Mouse (Mus musculus) v-Abl transformed pro-B cells (cell line): ENCODE data around the gene Sgpp1.
"Not testable (repeated sequence)": the region's sequence is repeated elsewhere in the genome, so short reads cannot be mapped to it uniquely, and the experiment has no call there.

Experiments
- in situ Hi-C, 2 experiments: fragments of 400-800 bp; cut with MboI; formaldehyde crosslinking; loops; one replicate each; pipeline ENCODE4 v1.15.1; 2025; ENCODE audit not compliant: unreplicated experiment in 2 of 2

Sgpp1 gene

DNA sequence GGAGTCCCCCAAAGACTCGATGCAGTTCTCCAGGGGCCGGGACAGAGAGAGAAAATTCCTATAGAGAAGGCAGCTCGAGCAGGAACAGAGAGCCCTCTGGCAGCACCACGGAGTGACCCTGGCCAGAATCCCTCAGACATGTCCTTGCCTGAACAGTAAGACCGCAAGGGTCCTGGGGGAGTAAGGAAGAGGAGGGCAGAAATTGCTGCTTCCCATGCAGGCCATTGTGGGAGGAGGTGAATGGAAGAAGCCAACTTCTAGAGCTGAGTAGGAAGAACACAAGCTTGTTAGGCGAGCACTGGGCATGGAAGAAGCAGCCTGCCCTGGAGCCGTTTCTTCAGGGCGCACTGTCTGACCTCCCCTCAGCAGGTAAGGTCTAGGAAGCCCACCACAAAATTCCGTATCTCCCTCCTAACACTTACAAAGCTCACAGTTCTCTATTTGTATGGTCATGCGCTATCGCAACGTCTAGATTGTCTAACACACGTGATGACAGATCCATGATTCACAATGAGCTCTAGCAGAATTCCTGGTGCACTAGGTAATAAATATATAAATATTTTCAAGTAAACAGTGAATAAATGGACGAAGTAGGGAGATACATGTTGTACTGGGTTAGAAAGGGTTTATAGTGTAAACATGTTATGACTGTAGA, 33.3 kb downstream of the Sgpp1 start:
- in situ Hi-C loops, result no loop called here

DNA sequence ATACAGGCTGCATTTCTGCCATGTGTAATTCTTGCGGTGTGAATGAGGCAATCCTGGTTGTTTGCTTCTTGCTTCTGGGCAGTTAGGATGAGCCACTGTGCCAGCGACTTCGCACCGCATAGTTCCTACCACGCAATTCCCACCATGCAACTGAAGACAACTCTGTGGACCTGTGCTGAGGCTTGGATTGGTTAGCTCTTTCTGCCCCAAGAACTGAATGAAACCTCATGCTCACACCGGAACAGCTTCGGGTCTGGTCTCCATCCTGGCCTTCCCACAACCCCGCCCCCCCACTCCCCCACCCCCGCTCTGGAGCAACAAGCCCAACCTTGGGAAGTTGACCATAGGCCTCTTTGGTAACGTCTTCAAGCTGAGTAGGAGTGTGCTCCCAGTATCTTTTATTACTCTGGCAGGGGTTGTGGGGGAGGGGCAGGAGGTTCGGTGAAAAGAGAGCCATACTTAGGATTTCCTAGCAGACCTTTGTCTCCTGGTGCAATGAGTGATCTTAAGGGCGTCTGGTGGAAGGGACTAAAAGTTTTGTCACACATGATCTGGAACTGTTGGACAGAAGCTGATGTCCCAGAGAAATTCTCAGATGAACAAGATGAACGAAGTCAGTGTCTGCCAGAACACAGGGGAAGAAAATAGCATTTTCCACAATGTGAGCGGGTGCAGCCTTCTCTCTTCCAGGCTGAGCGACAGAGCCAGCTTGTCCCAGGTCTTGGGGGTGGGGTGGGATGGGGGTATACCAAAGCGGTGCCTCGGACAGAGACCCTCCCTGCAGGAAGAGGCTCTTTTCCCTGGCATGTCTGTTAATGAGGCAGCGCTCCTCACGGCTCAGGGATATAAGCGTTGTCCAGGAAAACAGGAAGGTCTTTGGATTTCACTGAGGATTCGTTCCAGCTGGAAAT, 34.1 kb downstream of the Sgpp1 start:
- in situ Hi-C loops, result no loop called here

DNA sequence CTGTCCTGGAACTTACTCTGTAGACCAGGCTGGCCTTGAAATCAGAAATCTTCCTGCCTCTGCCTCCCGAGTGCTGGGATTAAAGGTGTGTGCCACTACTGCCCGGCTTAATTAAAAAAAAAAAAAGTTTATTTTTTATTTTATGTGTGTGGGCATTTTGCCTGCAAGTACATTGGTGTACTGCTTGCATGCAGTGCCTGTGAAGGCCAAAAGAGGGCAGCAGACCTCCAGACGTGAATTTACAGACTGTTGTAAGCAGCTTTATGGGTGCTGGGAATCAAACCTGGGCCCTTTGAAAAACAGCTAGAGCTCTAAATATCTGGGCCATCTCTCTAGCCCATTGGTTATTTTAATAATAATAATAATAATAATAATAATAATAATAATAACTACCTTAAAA, 36.8 kb downstream of the Sgpp1 start:
- in situ Hi-C loops, result no loop called here

DNA sequence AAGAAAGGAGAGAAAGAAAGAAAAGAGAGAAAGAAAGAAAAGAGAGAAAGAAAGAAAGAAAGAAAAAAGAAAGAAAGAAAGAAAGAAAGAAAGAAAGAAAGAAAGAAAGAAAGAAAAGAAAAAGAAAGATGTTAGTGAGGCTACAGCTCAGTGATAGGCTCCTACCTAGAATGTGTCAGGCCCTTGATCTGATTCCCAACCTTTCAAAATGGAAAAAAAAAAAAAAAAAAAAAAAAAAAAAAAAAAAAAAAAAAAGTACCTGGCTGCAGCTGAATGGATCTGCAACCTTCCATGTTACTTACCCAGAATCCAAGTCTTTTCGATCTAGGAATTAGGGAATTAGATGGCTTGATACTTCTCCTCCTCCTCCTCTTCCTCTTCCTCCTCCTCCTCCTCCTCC, 39.7 kb downstream of the Sgpp1 start:
- in situ Hi-C loops, result not testable (repeated sequence)

DNA sequence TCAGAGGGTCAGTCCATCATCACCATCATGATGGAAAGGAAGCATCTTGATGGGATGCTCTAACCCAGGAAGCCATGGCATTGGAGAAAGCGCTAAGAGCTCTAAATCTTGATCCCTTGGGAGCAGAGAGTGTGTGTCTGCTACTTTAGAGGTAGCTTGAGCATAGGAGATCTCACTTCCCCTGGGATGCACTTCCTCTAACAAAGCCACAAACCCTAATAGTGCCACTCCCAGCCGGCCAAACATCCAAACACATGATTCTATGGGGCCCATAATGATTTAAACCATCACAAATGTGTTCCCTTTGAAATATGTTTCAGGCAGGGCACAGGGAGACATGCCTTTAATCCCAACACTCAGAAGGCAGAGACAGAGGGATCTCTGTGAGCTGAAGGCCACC, 46.5 kb downstream of the Sgpp1 start:
- in situ Hi-C loops, result no loop called here

DNA sequence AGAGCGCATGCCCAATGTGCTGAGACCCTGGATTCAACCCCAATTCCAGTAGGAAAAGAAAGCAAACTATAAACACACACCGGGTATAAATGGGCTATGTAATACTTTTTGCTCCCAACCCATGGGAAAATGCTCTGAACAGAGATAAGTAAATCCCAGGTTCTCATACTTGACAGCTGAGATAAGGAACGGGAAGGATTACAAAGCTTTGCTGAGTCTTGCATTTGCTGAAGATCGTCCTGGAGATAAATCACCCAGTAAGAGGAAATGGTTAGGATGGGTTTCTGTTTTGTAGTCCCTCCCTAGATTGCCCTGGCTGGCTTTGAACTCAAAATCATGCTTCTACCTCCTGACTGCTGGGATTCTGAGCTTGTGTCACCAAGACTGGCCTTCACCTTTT, 48.2 kb downstream of the Sgpp1 start:
- in situ Hi-C loops, result no loop called here

DNA sequence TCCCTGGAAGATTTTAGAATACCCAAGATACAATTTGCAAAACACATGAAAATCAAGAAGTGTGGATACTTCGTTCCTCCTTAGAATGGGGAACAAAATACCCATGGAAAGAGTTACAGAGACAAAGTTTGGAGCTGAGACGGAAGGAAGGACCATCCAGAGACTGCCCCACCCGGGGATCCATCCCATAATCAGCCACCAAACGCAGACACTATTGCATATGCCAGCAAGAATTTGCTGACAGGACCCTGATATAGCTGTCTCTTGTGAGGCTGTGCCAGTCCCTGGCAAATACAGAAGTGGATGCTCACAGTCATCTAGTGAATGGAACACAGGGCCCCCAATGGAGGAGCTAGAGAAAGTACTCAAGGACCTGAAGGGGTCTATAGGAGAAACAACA, 51.5 kb downstream of the Sgpp1 start:
- in situ Hi-C loops, result not testable (repeated sequence)

DNA sequence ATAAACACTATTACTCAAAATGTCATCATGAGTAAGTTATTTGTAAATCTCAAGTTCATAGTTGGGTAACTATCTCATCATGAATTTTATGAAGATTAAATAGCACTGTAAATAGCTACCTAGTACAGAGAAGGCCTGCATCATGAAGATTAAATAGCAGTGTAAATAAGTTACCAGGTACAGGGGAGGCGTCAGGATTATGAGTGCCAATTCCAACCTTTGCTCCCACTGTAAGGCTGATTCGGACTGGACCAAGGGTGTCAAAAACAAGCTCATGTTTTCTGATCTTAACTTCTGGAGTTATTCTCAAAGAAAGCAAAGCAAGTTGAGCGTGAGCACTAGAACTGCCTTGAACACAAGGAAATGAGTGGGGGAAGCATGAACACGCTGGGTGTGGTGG, 51.9 kb downstream of the Sgpp1 start:
- in situ Hi-C loops, result no loop called here

DNA sequence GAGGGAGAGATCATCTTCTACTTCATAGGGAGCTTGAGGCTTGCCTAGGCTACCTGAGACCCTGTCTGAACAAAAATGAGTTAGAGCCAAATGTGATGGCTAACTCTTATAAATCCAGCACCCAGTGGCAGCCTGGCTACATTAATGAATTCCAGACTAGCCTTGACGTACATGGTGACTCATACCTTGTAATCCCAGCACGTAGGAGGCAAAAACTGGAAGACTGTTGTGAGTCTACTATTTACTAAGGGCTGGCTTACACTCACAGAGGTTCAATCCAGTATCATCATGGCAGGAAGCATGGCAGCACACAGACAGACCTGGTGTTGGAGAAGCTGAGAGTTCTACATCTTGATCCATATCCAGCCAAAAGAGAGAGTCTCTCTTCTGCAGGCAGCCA, 52.7 kb downstream of the Sgpp1 start:
- in situ Hi-C loops, result no loop called here

DNA sequence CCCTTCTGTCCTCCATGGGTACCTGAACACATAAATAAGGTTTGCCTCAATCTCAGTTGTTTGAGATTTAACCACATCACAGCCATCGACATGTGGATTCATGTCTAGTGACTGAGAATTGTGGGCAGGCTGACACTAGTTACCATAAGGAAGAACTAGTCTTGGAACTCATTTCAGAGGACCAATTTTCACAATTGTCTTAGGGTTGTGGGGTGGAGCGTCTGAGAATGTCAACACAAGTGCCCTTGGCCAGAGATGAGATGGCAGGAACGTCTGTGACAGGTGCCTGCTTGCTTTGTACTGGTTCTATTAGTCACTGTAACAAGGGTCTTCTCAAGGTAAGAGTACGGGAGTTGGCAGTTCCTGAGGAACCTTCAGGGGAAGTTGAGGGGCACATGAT, 54.4 kb downstream of the Sgpp1 start:
- in situ Hi-C loops, result no loop called here

DNA sequence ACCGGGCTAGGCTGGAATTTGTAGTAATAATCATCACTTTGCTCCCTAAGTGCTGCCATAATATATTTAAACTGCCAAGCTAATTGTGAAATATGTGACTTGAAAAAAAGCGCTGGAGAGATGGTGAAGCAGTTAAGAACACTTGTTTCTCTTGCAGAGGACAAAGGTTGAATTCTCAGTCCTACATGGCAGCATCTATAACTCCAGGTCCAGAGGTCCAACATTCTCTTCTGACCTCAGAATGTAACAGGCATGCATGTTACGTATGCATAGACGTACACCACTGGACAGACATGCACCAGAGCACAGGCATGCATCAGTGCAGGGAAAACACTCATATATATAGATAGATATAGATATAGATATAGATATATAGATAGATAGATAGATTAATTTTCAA, 57.1 kb downstream of the Sgpp1 start:
- in situ Hi-C loops, result loop anchor here in 1 of 2 experiments (5.0 kb wide), 1 partner anchor 94 kb away; no protein-coding TSS in a partner anchor

DNA sequence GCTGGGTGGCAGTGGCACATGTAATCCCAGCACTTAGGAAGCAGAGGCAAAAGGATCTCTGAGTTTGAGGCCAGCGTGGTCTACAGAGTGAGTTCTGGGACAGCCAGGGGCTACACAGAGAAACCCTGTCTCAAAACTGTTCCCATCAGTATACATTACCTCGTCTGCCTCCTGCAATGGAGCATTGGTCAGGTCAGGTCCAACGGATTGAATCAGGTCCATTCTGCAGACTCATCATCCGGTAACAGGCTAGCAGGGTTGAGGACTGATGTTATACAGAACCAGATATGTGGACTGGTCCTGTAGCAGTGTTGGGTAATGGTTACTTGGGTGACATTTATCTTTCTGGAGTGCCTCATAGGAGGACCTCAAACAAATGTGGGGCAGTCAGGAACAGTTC, 62.9 kb downstream of the Sgpp1 start:
- in situ Hi-C loops, result loop anchor here (5.0 kb wide), 1 partner anchor 50 kb away; no protein-coding TSS in a partner anchor

DNA sequence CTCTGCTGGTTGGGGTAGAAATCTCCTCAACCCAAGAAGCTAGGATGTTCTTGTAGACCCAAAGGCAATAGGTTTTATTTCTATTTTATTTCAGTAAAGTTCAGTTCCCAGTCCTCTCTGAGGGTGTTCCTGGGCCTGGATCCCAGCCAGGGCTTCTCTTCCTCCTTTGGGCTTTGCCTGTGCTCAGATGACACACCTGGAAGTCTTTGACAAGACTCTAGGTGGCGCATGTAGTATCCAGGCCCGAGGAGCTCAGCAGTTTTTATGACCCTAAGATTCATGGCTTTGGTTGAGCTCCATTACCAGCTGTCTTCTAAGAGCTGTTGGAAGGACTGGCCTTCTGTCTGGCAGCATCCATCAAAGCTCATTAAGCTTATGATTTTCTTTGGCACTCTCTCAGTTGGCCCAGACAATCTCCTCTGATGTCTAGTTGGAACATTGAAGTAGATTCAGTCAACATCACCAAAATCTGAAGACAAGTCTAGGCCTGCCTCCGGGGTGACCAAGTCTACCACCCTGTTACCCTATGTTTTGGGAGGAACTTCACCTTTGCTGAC, 63.7 kb downstream of the Sgpp1 start:
- in situ Hi-C loops, result loop anchor here (5.0 kb wide), 1 partner anchor 50 kb away; no protein-coding TSS in a partner anchor

DNA sequence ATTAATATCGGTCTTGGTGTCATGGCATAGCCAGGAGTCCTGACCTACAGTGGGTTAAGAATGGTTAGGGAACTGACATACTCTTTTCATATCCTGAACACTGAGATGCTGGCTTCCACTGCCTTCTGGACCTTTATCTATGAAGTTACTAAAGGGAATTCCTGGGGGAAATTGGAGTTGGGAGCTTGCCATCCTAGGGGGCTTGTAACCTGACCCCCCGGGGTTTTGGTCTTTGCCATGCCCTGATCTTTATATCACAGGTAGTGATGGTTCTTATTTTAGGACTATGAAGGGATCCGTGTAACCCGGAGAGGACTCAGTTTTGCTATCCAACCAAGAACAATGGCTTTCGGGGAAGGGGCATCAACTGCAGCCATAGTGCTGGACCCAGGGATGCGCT, 64.9 kb downstream of the Sgpp1 start:
- in situ Hi-C loops, result loop anchor here (5.0 kb wide), 1 partner anchor 52 kb away; no protein-coding TSS in a partner anchor

DNA sequence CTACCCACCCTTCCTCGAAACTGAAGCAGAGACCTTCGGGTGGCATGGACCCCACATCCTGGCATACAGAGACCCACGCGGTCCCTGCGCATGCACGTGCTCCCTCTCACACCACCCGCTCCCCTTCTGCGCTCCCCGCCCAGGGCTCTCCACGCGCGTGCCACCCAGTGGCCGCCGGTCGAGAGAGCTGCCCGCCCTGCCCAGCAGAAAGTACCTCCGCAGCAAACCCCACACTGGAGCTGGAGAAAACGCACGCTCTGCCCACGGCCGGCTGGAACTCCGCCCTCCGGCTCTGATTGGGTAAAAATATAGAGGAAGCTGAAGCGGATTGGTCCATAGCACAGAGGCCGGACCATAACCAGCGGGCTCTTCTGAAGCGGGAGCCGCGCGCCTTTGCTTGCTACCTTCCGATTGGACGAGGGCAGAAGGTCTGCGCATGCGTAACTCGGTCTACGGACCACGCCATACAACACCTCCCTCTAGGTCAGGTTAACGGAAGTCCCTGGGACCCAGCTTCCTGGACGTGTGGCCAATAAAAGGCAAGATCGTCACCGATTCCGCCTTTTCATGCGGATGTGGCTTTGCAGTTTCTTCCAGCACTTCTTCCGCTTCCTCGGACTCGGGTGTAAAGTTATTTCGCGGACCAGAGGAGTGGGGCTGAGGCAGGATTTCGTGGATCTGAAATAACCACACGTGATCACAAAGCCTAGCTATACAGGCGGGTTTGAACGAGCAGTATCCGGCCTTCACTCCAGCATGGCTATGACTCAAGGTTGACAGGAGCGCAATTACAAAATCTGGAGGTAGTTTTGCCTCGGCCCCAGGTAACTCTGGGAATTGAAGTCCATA, 66.0 kb downstream of the Sgpp1 start, which contains the start of gene Wdr89:
Gene Wdr89, minus strand, starts transcription at position 280 of the 849 bp plus-strand sequence.
- in situ Hi-C loops, result loop anchor here (5.0 to 10.0 kb wide), 3 partner anchors 53 to 387 kb away; no protein-coding TSS in a partner anchor

DNA sequence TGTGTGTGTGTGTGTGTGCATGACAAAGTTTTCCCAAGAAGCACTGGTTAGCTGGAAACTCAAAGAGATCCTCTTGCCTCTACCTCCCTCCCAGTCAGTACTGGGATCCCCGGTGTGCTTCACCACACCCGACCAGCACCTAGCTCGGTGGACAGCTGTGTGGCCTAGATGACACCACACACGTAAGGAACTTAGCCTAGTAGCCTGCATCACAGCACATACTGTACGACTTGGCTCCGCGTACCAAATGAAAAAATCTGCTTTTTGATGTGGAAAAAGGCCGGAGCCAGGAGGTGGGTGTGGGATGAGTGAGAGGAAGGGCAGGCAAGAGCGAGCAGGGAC, 66.6 kb downstream of the Sgpp1 start:
- in situ Hi-C loops, result loop anchor here (5.0 to 10.0 kb wide), 2 partner anchors 384 to 387 kb away; no protein-coding TSS in a partner anchor

DNA sequence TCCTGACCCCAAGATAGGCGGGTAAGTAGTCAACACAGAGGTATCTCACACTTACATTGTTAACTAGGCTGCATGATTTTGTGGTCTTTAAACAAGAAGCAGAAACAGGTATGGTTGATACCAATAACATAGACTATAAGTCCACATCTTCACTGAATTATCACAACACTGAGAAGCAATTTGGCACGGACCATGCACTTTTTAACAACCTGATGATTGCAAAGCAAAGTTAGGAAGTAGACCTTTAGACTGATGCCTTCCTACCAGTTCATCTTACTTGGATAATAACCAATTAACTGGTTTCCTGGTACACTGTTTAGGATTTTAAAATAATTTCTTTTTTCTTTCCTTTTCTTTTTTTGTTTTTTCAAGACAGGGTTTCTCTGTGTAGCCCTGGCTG, 67.3 kb downstream of the Sgpp1 start:
- in situ Hi-C loops, result loop anchor here (5.0 to 10.0 kb wide), 2 partner anchors 383 to 386 kb away; no protein-coding TSS in a partner anchor

DNA sequence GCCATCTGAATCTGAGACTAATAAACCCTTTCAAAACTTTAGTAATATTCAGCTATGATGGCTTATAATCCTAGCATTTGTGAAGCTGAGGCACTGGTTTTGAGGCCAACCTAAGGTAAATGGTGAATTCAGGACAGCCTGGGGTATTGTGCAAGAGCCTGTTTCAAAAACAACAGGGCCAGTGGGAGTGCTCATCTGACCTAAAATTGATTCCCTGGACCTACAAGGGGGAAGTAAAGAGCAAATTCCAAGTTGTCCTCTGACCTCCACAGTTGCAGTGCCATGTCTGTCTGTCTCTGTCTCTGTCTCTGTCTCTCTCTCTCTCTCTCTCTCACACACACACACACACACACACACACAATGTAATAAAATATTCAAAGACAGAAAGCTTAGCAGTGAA, 68.6 kb downstream of the Sgpp1 start:
- in situ Hi-C loops, result loop anchor here (5.0 to 10.0 kb wide), 2 partner anchors 382 to 385 kb away; no protein-coding TSS in a partner anchor

DNA sequence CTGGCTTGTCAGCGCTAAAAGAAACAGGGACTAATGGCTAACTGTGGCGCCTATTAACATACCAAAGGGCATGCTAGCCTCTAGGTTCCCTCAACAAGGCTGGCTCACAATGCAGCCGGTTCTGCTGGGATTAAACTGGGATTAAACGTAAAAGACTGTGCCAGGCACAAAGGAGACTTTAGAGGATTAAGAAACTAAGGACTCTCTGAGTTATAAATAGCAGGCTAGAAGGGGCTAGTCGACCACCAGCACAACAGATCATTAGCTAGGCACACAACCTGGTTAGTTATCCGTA, 71.1 kb downstream of the Sgpp1 start:
- in situ Hi-C loops, result loop anchor here in 1 of 2 experiments (10.0 kb wide), 1 partner anchor 380 kb away; no protein-coding TSS in a partner anchor
